12 mouse cellular contexts compared by ENCODE assay signal in the genomic region with DNA sequence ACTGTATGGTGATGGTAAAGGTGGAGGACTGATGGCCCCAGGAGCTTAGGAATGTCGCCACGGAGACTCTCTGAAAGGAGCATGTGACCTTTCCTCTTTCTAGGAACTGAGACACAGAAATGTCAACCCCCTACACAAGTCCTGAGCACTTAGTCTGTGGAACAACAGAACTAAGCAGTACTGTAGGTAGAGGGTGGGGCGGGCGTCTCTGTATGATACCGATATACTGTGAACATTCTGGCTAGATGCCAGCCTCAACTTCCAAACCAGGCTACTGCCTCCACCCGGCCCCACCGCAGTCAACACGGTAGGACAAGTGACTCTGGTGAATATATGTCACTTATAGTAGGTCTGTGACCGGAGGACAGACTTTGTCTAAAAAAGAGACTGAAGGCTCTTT. TPM values are rescaled to one million over a fixed set of nuclear protein-coding genes. Genes with fewer than 3 reads are reported as not detected.
A peak's percentile ranks its signal among the peaks of the same experiment; 100 is the strongest.
DNase-seq lines count a peak whose midpoint lies in the region; ATAC-seq and TF ChIP-seq lines count a peak whose summit lies in the region.
"Had no signal": no experiment of that assay in that cellular context is flagged by ENCODE, and none has a peak within 500 bp of the region (broad histone marks: within the 10 kb centered on the region; RNA-seq: fewer than 3 reads in every experiment).

No protein-coding gene starts in this region.

- H3K27ac ChIP-seq in kidney, adult 2 months (ENCODE audit: insufficient read depth, low read depth, low read length), result peak overlapping the region; percentile 18
- no peak overlapping the region for H3K27ac ChIP-seq in midbrain, embryonic 11.5 days (ENCODE audit: low read depth, low read length)

- no peak overlapping the region for H3K9ac ChIP-seq in midbrain, embryonic 11.5 days (ENCODE audit: low read length)

- WGBS in kidney, adult 2 months, result 70% methylated on average over 9 of the region's 9 CpGs
- WGBS in midbrain, embryonic 11.5 days, result 85% methylated on average over 9 of the region's 9 CpGs

- no peak overlapping the region for H3K4me3 ChIP-seq in kidney, adult 2 months (ENCODE audit: insufficient read depth, low read depth, low read length)
- no peak overlapping the region for H3K4me3 ChIP-seq in G1E (ENCODE audit: low read depth, low read length)
- H3K4me3 ChIP-seq in midbrain, embryonic 11.5 days (ENCODE audit: low read depth, low read length), result no peak overlapping the region

- H3K4me2 ChIP-seq in midbrain, embryonic 11.5 days, result no peak overlapping the region

- TF ChIP-seq CTCF in kidney, adult 2 months (conservative IDR thresholded peaks at IDR 0.05; ENCODE audit: insufficient read depth, insufficient read length, low read depth, low read length), result no peak
- no peak for TF ChIP-seq CTCF in G1E (IDR thresholded peaks at IDR 0.05; ENCODE audit: low read depth, low read length)

- H3K9me3 ChIP-seq in G1E (replicated peaks), result no peaks in the 10 kb centered on the region
- no peaks in the 10 kb centered on the region for H3K9me3 ChIP-seq in midbrain, embryonic 11.5 days (ENCODE audit: control insufficient read depth, low read length)

- H3K36me3 ChIP-seq in kidney, adult 2 months (ENCODE audit: control insufficient read depth, insufficient read depth, low read length), result no peaks in the 10 kb centered on the region
- H3K36me3 ChIP-seq in G1E (replicated peaks), result peaks cover 55% of the 10 kb centered on the region
- H3K36me3 ChIP-seq in midbrain, embryonic 11.5 days (ENCODE audit: control insufficient read depth, insufficient read depth, low read length), result no peaks in the 10 kb centered on the region

- H3K27me3 ChIP-seq in kidney, adult 2 months (replicated peaks; ENCODE audit: control insufficient read depth, insufficient read depth, low read length), result no peaks in the 10 kb centered on the region
- no peaks in the 10 kb centered on the region for H3K27me3 ChIP-seq in G1E (ENCODE audit: insufficient read depth, low read length)
- H3K27me3 ChIP-seq in midbrain, embryonic 11.5 days (ENCODE audit: control insufficient read depth, insufficient read depth, low read length), result peaks cover 2% of the 10 kb centered on the region; the same call in 1 of the 2 replicates

- H3K4me1 ChIP-seq in kidney, adult 2 months (ENCODE audit: control insufficient read depth, insufficient read depth, low read length), result peaks cover 68% of the 10 kb centered on the region
- H3K4me1 ChIP-seq in G1E (ENCODE audit: insufficient read depth, low read depth, low read length), result peaks cover 81% of the 10 kb centered on the region
- H3K4me1 ChIP-seq in midbrain, embryonic 11.5 days (ENCODE audit: control insufficient read depth, insufficient read depth, low read length), result peaks cover 26% of the 10 kb centered on the region

- TF ChIP-seq POLR2A in kidney, adult 2 months (IDR thresholded peaks at IDR 0.05; ENCODE audit: low read depth, low read length), result no peak

- no peak for DNase-seq in kidney, adult 2 months
- no peak for DNase-seq in kidney, adult 18-20 months
- DNase-seq in G1E (ENCODE audit: low spot score), result peak; percentile 57
- peak; percentile 29 for DNase-seq in lung, postnatal 36 days
- no peak for DNase-seq in midbrain, embryonic 11.5 days (ENCODE audit: low spot score, missing footprints)
- no peak for DNase-seq in embryo, embryonic 10.5 days (ENCODE audit: low spot score)
- DNase-seq in gastrocnemius, postnatal 10 days, result no peak
- DNase-seq: cerebellum, postnatal 14 days; heart, postnatal 36 days; thymus, adult 2 months had no signal

- no peak for ATAC-seq in G1E (ENCODE audit: extremely low read depth, insufficient number of reproducible peaks, low FRiP score, poor library complexity, severe bottlenecking)
- peak; percentile 66 for ATAC-seq in erythroid progenitor cell, adult 5-6 weeks (replicated peaks; ENCODE audit: low FRiP score, poor library complexity, severe bottlenecking)
- no peak for ATAC-seq in midbrain, embryonic 11.5 days (ENCODE audit: low FRiP score)
- ATAC-seq: forebrain, embryonic 14.5 days had no signal

RNA-seq across cellular contexts. Expression of gene Per2, which starts 5.2 kb away (rescaled TPM):
- 5.6 and 6.8 TPM in 2 replicates for polyA plus RNA-seq in kidney, adult 2 months (2012; rRNA removed)
- 13.0 and 15.4 TPM in 2 replicates for total RNA-seq in G1E (2014; fragmentation: Nextera tagmentation)
- 4.4 and 5.3 TPM in 2 replicates for total RNA-seq in G1E (2017)
- 14.2 and 17.5 TPM in 2 replicates for polyA plus RNA-seq in G1E (2012)
- total RNA-seq in erythroid progenitor cell, adult 5-6 weeks (2015; ENCODE audit: low replicate concordance), result 0.72 and 1.3 TPM in 2 replicates
- total RNA-seq in erythroid progenitor cell, adult 5-6 weeks (2017; ENCODE audit: low replicate concordance), result 0.45 and 0.90 TPM in 2 replicates
- polyA plus RNA-seq in midbrain, embryonic 11.5 days (2014; fragmentation: Nextera tagmentation; extraction: Ambion mirVana), result 1.5 and 1.6 TPM in 2 replicates
- 1 to 10 TPM; 4.9 to 6.8 TPM for total RNA-seq in gastrocnemius, postnatal 10 days (2021)

RNA-seq across cellular contexts. Expression of gene Hes6, which starts 40.1 kb away (rescaled TPM):
- polyA plus RNA-seq in kidney, adult 2 months (2012; rRNA removed), result 64.1 and 66.7 TPM in 2 replicates
- 18.0 and 19.0 TPM in 2 replicates for total RNA-seq in G1E (2014; fragmentation: Nextera tagmentation)
- 42.2 and 55.1 TPM in 2 replicates for total RNA-seq in G1E (2017)
- polyA plus RNA-seq in G1E (2012), result 91.5 and 105 TPM in 2 replicates
- total RNA-seq in erythroid progenitor cell, adult 5-6 weeks (2015; ENCODE audit: low replicate concordance), result 1.7 and 11.2 TPM in 2 replicates
- 3.5 and 4.6 TPM in 2 replicates for total RNA-seq in erythroid progenitor cell, adult 5-6 weeks (2017; ENCODE audit: low replicate concordance)
- polyA plus RNA-seq in midbrain, embryonic 11.5 days (2014; fragmentation: Nextera tagmentation; extraction: Ambion mirVana), result 300 and 322 TPM in 2 replicates
- total RNA-seq in gastrocnemius, postnatal 10 days (2021), result 10 to 100 TPM; 19.8 to 21.4 TPM

RNA-seq across cellular contexts. Expression of gene Traf3ip1, which starts 40.5 kb away (rescaled TPM):
- polyA plus RNA-seq in kidney, adult 2 months (2012; rRNA removed), result 9.8 and 11.2 TPM in 2 replicates
- total RNA-seq in G1E (2014; fragmentation: Nextera tagmentation) (9.7 and 10.5 TPM in 2 replicates), G1E (2017) (12.7 and 12.8 TPM in 2 replicates)
- 16.1 and 17.8 TPM in 2 replicates for polyA plus RNA-seq in G1E (2012)
- 0.84 and 3.6 TPM in 2 replicates for total RNA-seq in erythroid progenitor cell, adult 5-6 weeks (2015; ENCODE audit: low replicate concordance)
- total RNA-seq in erythroid progenitor cell, adult 5-6 weeks (2017; ENCODE audit: low replicate concordance), result 2.0 and 6.9 TPM in 2 replicates
- 6.0 and 7.3 TPM in 2 replicates for polyA plus RNA-seq in midbrain, embryonic 11.5 days (2014; fragmentation: Nextera tagmentation; extraction: Ambion mirVana)
- total RNA-seq in gastrocnemius, postnatal 10 days (2021), result 1 to 10 TPM; 3.4 to 3.8 TPM

RNA-seq across cellular contexts. Expression of gene Ilkap, which starts 55.3 kb away (rescaled TPM):
- polyA plus RNA-seq in kidney, adult 2 months (2012; rRNA removed), result 42.6 and 47.9 TPM in 2 replicates
- 76.8 and 86.5 TPM in 2 replicates for total RNA-seq in G1E (2014; fragmentation: Nextera tagmentation)
- total RNA-seq in G1E (2017), result 194 and 208 TPM in 2 replicates
- 86.6 and 104 TPM in 2 replicates for polyA plus RNA-seq in G1E (2012)
- 82.2 and 110 TPM in 2 replicates for total RNA-seq in erythroid progenitor cell, adult 5-6 weeks (2015; ENCODE audit: low replicate concordance)
- total RNA-seq in erythroid progenitor cell, adult 5-6 weeks (2017; ENCODE audit: low replicate concordance), result 101 and 110 TPM in 2 replicates
- polyA plus RNA-seq in midbrain, embryonic 11.5 days (2014; fragmentation: Nextera tagmentation; extraction: Ambion mirVana), result 163 and 169 TPM in 2 replicates
- total RNA-seq in gastrocnemius, postnatal 10 days (2021), result 10 to 100 TPM; 48.2 to 49.3 TPM

Comparison
In these comparisons a context has a peak if more than half of its experiments do, and no peak if none do; other contexts are left out.
1. DNase-seq: peak in G1E (single experiment) and lung, postnatal 36 days (single experiment); none in kidney, adult 2 months (single experiment), kidney, adult 18-20 months (single experiment), midbrain, embryonic 11.5 days (single experiment), embryo, embryonic 10.5 days (single experiment) and gastrocnemius, postnatal 10 days (single experiment).